Mouse (Mus musculus) bone marrow, adult 2 months (tissue): ENCODE measurements at regions not wholly inside any gene's neighbourhood (a gene's known extent, or its start where the extent isn't known, plus 50 kb on each side); places are given as distances from the start of the nearest gene placed in this dataset.

Experiments
- H3K27ac ChIP-seq: fragments of 200-500 bp; 2 replicates; pipeline ENCODE4 v1.5.1; 2012; ENCODE audit warnings: low read depth, mild to moderate bottlenecking, control low read depth, inconsistent platforms, low read length; ENCODE audit not compliant: control insufficient read depth, poor library complexity, insufficient read depth
- H3K4me1 ChIP-seq: fragments of 200-500 bp; 2 replicates; pipeline ENCODE4 v1.6.1; 2011; ENCODE audit warnings: low read length; ENCODE audit not compliant: control insufficient read depth, insufficient read depth
- H3K4me3 ChIP-seq: fragments of 200-500 bp; replicated peaks from 2 replicates; pipeline ENCODE3; 2011; ENCODE audit warnings: mild to moderate bottlenecking, low read depth, low read length, control low read depth; ENCODE audit not compliant: control insufficient read depth
- CTCF ChIP-seq: fragments of 200-500 bp; IDR thresholded peaks from 2 replicates; pipeline ENCODE4 v1.5.1; 2011; ENCODE audit warnings: low read length, control low read depth; ENCODE audit not compliant: control insufficient read depth, insufficient read depth
- POLR2A ChIP-seq: fragments of 200-500 bp; IDR thresholded peaks from 2 replicates; pipeline ENCODE4 v1.6.1; 2011; ENCODE audit warnings: low read depth, mild to moderate bottlenecking, control low read depth, low read length, borderline replicate concordance; ENCODE audit not compliant: control insufficient read depth
- whole genome bisulfite sequencing: fragments of 180-500 bp; shearing (Covaris S2); methylation state at CpG from one replicate; pipeline ENCODE4 v1.1.7; 2018; 5-methylcytosine and 5-hydroxymethylcytosine counted together

- Histone ChIP-seq H3K4me1 (peaks cover 2% of the 10 kb centered on the region; the same call in 1 of the 2 replicates), H3K4me3 (no peak overlapping the region), H3K27ac (no peak overlapping the region)
- TF ChIP-seq CTCF (no peak), POLR2A (no peak)
- WGBS = 86% methylated on average over 8 of the region's 8 CpGs
Observed at GRCm38 (mm10) chr12:73405106-73405505, 118.5 kb downstream of the Slc38a6 start.

- no peak for TF ChIP-seq POLR2A
- TF ChIP-seq CTCF = no peak
- H3K27ac ChIP-seq = no peak overlapping the region
- peaks cover 2% of the 10 kb centered on the region; the same call in 1 of the 2 replicates for H3K4me1 ChIP-seq
- no peak overlapping the region for H3K4me3 ChIP-seq
- 74% methylated on average over 13 of the region's 13 CpGs for WGBS
Observed at GRCm38 (mm10) chr12:73403906-73404474, 117.4 kb downstream of the Slc38a6 start.
